9 mouse cellular contexts compared by ENCODE assay signal in the genomic region with DNA sequence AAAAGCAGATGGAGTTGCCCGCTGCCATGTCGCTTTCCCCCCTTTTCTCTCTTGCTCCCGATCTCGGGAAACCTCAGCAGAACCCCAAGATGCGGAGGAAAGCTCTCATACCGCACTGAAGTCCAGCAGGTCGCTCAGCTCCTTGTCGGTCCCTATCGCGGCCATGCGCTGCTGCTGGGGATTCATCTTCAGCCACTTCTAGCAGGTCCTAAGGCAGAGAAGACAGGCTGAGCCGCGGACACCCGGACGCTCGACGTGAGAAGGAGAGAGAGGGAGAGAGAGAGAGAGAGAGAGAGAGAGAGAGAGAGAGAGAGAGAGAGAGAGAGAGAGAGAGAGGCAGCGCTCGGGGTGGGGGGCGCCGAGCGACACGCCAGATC. TPM values are rescaled to one million over a fixed set of nuclear protein-coding genes. Genes with fewer than 3 reads are reported as not detected.
DNase-seq lines count a peak whose midpoint lies in the region; ATAC-seq lines count a peak whose summit lies in the region.
"Had no signal": no experiment of that assay in that cellular context is flagged by ENCODE, and none has a peak within 500 bp of the region (broad histone marks: within the 10 kb centered on the region; RNA-seq: fewer than 3 reads in every experiment).

No protein-coding gene starts in this region.

- intact Hi-C loops in left cerebral cortex, postnatal 14 days (cut with DNase I): loop anchor here (1.0 to 5.0 kb wide), 2 partner anchors 23 to 82 kb away; no protein-coding TSS in a partner anchor

- H3K4me2 ChIP-seq in forebrain, embryonic 14.5 days (ENCODE audit: low read length): peak overlapping the region; percentile 81
- peak overlapping the region; percentile 71 for H3K4me2 ChIP-seq in hindbrain, embryonic 13.5 days

- H3K36me3 ChIP-seq in forebrain, embryonic 14.5 days (ENCODE audit: control insufficient read depth, insufficient read depth, low read length): peaks cover 15% of the 10 kb centered on the region; the same call in 1 of the 2 replicates
- H3K36me3 ChIP-seq in hindbrain, embryonic 13.5 days: no peaks in the 10 kb centered on the region
- peaks cover 11% of the 10 kb centered on the region for H3K36me3 ChIP-seq in megakaryocyte, embryonic 14.5 days (replicated peaks; ENCODE audit: low read length)

- H3K9me3 ChIP-seq in forebrain, embryonic 14.5 days (replicated peaks; ENCODE audit: control insufficient read depth, low read length): no peaks in the 10 kb centered on the region
- no peaks in the 10 kb centered on the region for H3K9me3 ChIP-seq in hindbrain, embryonic 13.5 days
- H3K9me3 ChIP-seq in megakaryocyte, embryonic 14.5 days: no peaks in the 10 kb centered on the region

- peak overlapping the region; percentile 99 for H3K9ac ChIP-seq in forebrain, embryonic 14.5 days (ENCODE audit: low read length)
- H3K9ac ChIP-seq in hindbrain, embryonic 13.5 days: peak overlapping the region; percentile 99

- ATAC-seq in forebrain, embryonic 14.5 days: peak; percentile 38
- ATAC-seq in hindbrain, embryonic 13.5 days (ENCODE audit: low FRiP score): peak; percentile 57; the same call in 1 of the 2 replicates

- no peaks in the 10 kb centered on the region for H3K27me3 ChIP-seq in forebrain, embryonic 14.5 days (replicated peaks; ENCODE audit: control insufficient read depth, insufficient read depth, low read length)
- H3K27me3 ChIP-seq in hindbrain, embryonic 13.5 days: no peaks in the 10 kb centered on the region
- H3K27me3 ChIP-seq in megakaryocyte, embryonic 14.5 days (replicated peaks): no peaks in the 10 kb centered on the region
- H3K27me3 ChIP-seq: Patski had no signal

- peak; percentile 38 for DNase-seq in layer of hippocampus, adult 11-12 months (ENCODE audit: low spot score)
- no peak for DNase-seq in layer of hippocampus, adult 9-10 months (ENCODE audit: low spot score)
- peak; percentile 50 for DNase-seq in cerebellum, adult 11-12 months
- DNase-seq in forebrain, embryonic 14.5 days (ENCODE audit: low spot score): peak; percentile 62
- peak; percentile 25 to 36 for DNase-seq in left cerebral cortex, postnatal 14 days (ENCODE audit: low spot score in 2 of 2)
- peak; percentile 55 to 58 for DNase-seq in spleen, postnatal 10 days (ENCODE audit: low spot score in 2 of 2)

- 0% methylated on average over 17 of the region's 23 CpGs for WGBS in forebrain, embryonic 14.5 days
- under 1% methylated on average over 19 of the region's 23 CpGs for WGBS in hindbrain, embryonic 13.5 days

- H3K4me1 ChIP-seq in forebrain, embryonic 14.5 days (ENCODE audit: control insufficient read depth, insufficient read depth, low read length): peaks cover 17% of the 10 kb centered on the region
- H3K4me1 ChIP-seq in hindbrain, embryonic 13.5 days (replicated peaks): peaks cover 32% of the 10 kb centered on the region
- peaks cover 33% of the 10 kb centered on the region for H3K4me1 ChIP-seq in megakaryocyte, embryonic 14.5 days

- peak overlapping the region; percentile 96 for H3K27ac ChIP-seq in forebrain, embryonic 14.5 days (ENCODE audit: low read depth, low read length)
- peak overlapping the region; percentile 99 for H3K27ac ChIP-seq in hindbrain, embryonic 13.5 days

- peak overlapping the region; percentile 94 for H3K4me3 ChIP-seq in forebrain, embryonic 14.5 days (ENCODE audit: low read depth, low read length)
- H3K4me3 ChIP-seq in hindbrain, embryonic 13.5 days: peak overlapping the region; percentile 97
- H3K4me3 ChIP-seq in megakaryocyte, embryonic 14.5 days (replicated peaks): peak overlapping the region; percentile 95

RNA-seq across cellular contexts. Expression of a gene that starts 1.1 kb away (rescaled TPM):
- 62.0 and 68.1 TPM in 2 replicates for polyA plus RNA-seq in forebrain, embryonic 14.5 days (2014; fragmentation: Nextera tagmentation; extraction: Ambion mirVana)
- polyA plus RNA-seq in hindbrain, embryonic 13.5 days (2015; fragmentation: Nextera tagmentation; extraction: Ambion mirVana): 123 and 141 TPM in 2 replicates
- total RNA-seq in left cerebral cortex, postnatal 14 days (2021): 10 to 100 TPM; 40.8 to 48.8 TPM
- polyA plus RNA-seq in megakaryocyte, embryonic 14.5 days (2012; ENCODE audit: insufficient read depth, low replicate concordance): 2.3 and 6.1 TPM in 2 replicates
